Mouse (Mus musculus) CH12.LX (cell line): ENCODE results near the gene Hhex. TPM values are rescaled to one million over a fixed set of nuclear protein-coding genes. Genes with fewer than 3 reads are reported as not detected.

ENCODE experiments used
- DNase-seq: peaks from one replicate; pipeline ENCODE4 v3.0.0-alpha.2; 2013; ENCODE audit errors: extremely low read depth
- H3K27ac ChIP-seq: 2 replicates; pipeline ENCODE4 v1.5.1; 2012; ENCODE audit warnings: low read depth, mild to moderate bottlenecking, control low read depth, moderate library complexity; ENCODE audit not compliant: insufficient read depth
- H3K27me3 ChIP-seq: replicated peaks from 2 replicates; pipeline ENCODE3; 2012; ENCODE audit warnings: inconsistent platforms
- H3K36me3 ChIP-seq, 2 experiments: replicated peaks in 1 of 2; 2 replicates each; pipeline versions ENCODE3 to v1.6.1; 2012; ENCODE audit warnings: inconsistent platforms in 1 of 2, low read length in 1 of 2, mild to moderate bottlenecking in 1 of 2, mixed read lengths in 1 of 2, moderate library complexity in 1 of 2; ENCODE audit not compliant: control insufficient read depth in 1 of 2, insufficient read depth in 1 of 2
- H3K4me1 ChIP-seq, 2 experiments: 2 replicates each; pipeline ENCODE4 v1.6.1; 2012; ENCODE audit warnings: inconsistent platforms in 1 of 2, moderate library complexity in 1 of 2; ENCODE audit not compliant: insufficient read depth in 2 of 2, control insufficient read depth in 1 of 2
- H3K4me2 ChIP-seq: 2 replicates; pipeline ENCODE4 v1.6.1; 2012; ENCODE audit warnings: low read depth, mild to moderate bottlenecking, control low read depth; ENCODE audit not compliant: poor library complexity, insufficient read depth, severe bottlenecking
- H3K4me3 ChIP-seq, 3 experiments: fragments of 150-350 bp in 1 of 3; sonication (generic) in 1 of 3; replicated peaks in 1 of 3; 2 replicates each; pipeline versions ENCODE3 to v1.5.1; 2011 to 2012; ENCODE audit warnings: low read depth in 2 of 3, low read length in 2 of 3, mild to moderate bottlenecking in 2 of 3, moderate library complexity in 2 of 3, control low read depth in 1 of 3, improper control_type of control experiment in 1 of 3, inconsistent platforms in 1 of 3, mixed read lengths in 1 of 3; ENCODE audit not compliant: poor library complexity in 1 of 3
- H3K79me2 ChIP-seq: replicated peaks from 2 replicates; pipeline ENCODE4 v1.6.1; 2012; ENCODE audit warnings: mild to moderate bottlenecking, moderate library complexity; ENCODE audit not compliant: control insufficient read depth, poor library complexity, insufficient read depth, severe bottlenecking; ENCODE audit errors: extremely low read depth
- H3K9ac ChIP-seq: 2 replicates; pipeline ENCODE4 v1.6.1; 2012; ENCODE audit warnings: low read depth, mild to moderate bottlenecking, control low read depth, moderate library complexity; ENCODE audit not compliant: insufficient read depth
- H3K9me3 ChIP-seq: replicated peaks from 2 replicates; pipeline ENCODE3; 2012; ENCODE audit warnings: low read length, inconsistent platforms, mixed read lengths
- BHLHE40 ChIP-seq: IDR thresholded peaks from 2 replicates; pipeline ENCODE4 v1.6.1; 2011; ENCODE audit warnings: mild to moderate bottlenecking, low read depth, low read length, improper control_type of control experiment
- CHD2 ChIP-seq: IDR thresholded peaks from 2 replicates; pipeline ENCODE4 v1.6.1; 2011; ENCODE audit warnings: low read length, improper control_type of control experiment
- E2F4 ChIP-seq: IDR thresholded peaks from 2 replicates; pipeline ENCODE4 v1.6.1; 2011; ENCODE audit warnings: low read depth, low read length, improper control_type of control experiment; ENCODE audit not compliant: insufficient replicate concordance
- ELF1 ChIP-seq: IDR thresholded peaks from 2 replicates; pipeline ENCODE4 v1.6.1; 2014; ENCODE audit warnings: low read depth, mild to moderate bottlenecking, inconsistent platforms, low read length, improper control_type of control experiment
- EP300 ChIP-seq: IDR thresholded peaks from 2 replicates; pipeline ENCODE4 v1.6.1; 2011; ENCODE audit warnings: low read length, improper control_type of control experiment
- GABPA ChIP-seq: IDR thresholded peaks from 2 replicates; pipeline ENCODE4 v1.6.1; 2012; ENCODE audit warnings: low read depth, low read length, improper control_type of control experiment, inconsistent platforms; ENCODE audit not compliant: insufficient replicate concordance
- HCFC1 ChIP-seq: IDR thresholded peaks from 2 replicates; pipeline ENCODE4 v1.6.1; 2012; ENCODE audit warnings: low read depth, mild to moderate bottlenecking, inconsistent platforms, low read length, improper control_type of control experiment
- JUND ChIP-seq: conservative IDR thresholded peaks from 2 replicates; pipeline ENCODE4 v1.6.1; 2011; ENCODE audit warnings: low read depth, low read length, improper control_type of control experiment
- MAX ChIP-seq: IDR thresholded peaks from 2 replicates; pipeline ENCODE4 v1.6.1; 2011; ENCODE audit warnings: low read length, improper control_type of control experiment
- MXI1 ChIP-seq: IDR thresholded peaks from 2 replicates; pipeline ENCODE4 v1.6.1; 2011; ENCODE audit warnings: mild to moderate bottlenecking, low read depth, low read length, improper control_type of control experiment
- MYC ChIP-seq: IDR thresholded peaks from 2 replicates; pipeline ENCODE4 v1.6.1; 2011; ENCODE audit warnings: low read depth, mild to moderate bottlenecking, improper control_type of control experiment, low read length
- NELFE ChIP-seq: IDR thresholded peaks from 2 replicates; pipeline ENCODE4 v1.6.1; 2011; ENCODE audit warnings: low read depth, low read length, improper control_type of control experiment
- NRF1 ChIP-seq: IDR thresholded peaks from 2 replicates; pipeline ENCODE4 v1.6.1; 2014; ENCODE audit warnings: low read depth, mild to moderate bottlenecking, inconsistent platforms, low read length, improper control_type of control experiment, moderate library complexity
- PAX5 ChIP-seq: IDR thresholded peaks from 2 replicates; pipeline ENCODE4 v1.6.1; 2012; ENCODE audit warnings: low read length, inconsistent platforms, mixed read lengths
- POLR2A ChIP-seq: IDR thresholded peaks from 2 replicates; pipeline ENCODE4 v1.6.1; 2011; ENCODE audit warnings: low read depth, mild to moderate bottlenecking, improper control_type of control experiment, low read length
- POLR2AphosphoS2 ChIP-seq: IDR thresholded peaks from 2 replicates; pipeline ENCODE4 v1.6.1; 2011; ENCODE audit warnings: low read depth, low read length, improper control_type of control experiment
- RAD21 ChIP-seq: IDR thresholded peaks from 2 replicates; pipeline ENCODE4 v1.6.1; 2011; ENCODE audit warnings: low read depth, mild to moderate bottlenecking, low read length, improper control_type of control experiment, moderate library complexity
- RCOR1 ChIP-seq: conservative IDR thresholded peaks from 2 replicates; pipeline ENCODE4 v1.6.1; 2012; ENCODE audit warnings: low read depth, mild to moderate bottlenecking, inconsistent platforms, low read length, improper control_type of control experiment
- SIN3A ChIP-seq: IDR thresholded peaks from 2 replicates; pipeline ENCODE4 v1.6.1; 2012; ENCODE audit warnings: low read length, improper control_type of control experiment, inconsistent platforms
- TBP ChIP-seq: conservative IDR thresholded peaks from 2 replicates; pipeline ENCODE4 v1.6.1; 2011; ENCODE audit warnings: low read depth, low read length, improper control_type of control experiment
- UBTF ChIP-seq: IDR thresholded peaks from 2 replicates; pipeline ENCODE4 v1.6.1; 2012; ENCODE audit warnings: low read depth, mild to moderate bottlenecking, inconsistent platforms, low read length, improper control_type of control experiment, moderate library complexity
- USF1 ChIP-seq: IDR thresholded peaks from 2 replicates; pipeline ENCODE4 v1.6.1; 2014; ENCODE audit warnings: low read depth, mild to moderate bottlenecking, inconsistent platforms, low read length, improper control_type of control experiment
- USF2 ChIP-seq: conservative IDR thresholded peaks from 2 replicates; pipeline ENCODE4 v1.6.1; 2011; ENCODE audit warnings: low read depth, low read length, improper control_type of control experiment
- ZC3H11A ChIP-seq: IDR thresholded peaks from 2 replicates; pipeline ENCODE4 v1.6.1; 2012; ENCODE audit warnings: low read depth, mild to moderate bottlenecking, inconsistent platforms, low read length, improper control_type of control experiment
- ZKSCAN1 ChIP-seq: IDR thresholded peaks from 2 replicates; pipeline ENCODE4 v1.6.1; 2012; ENCODE audit warnings: low read depth, inconsistent platforms, low read length, improper control_type of control experiment, borderline replicate concordance
- ZMIZ1 ChIP-seq: IDR thresholded peaks from 2 replicates; pipeline ENCODE4 v1.6.1; 2012; ENCODE audit warnings: low read depth, mild to moderate bottlenecking, inconsistent platforms, low read length, improper control_type of control experiment
- dilution Hi-C: fragments of 300-500 bp; cut with MboI; formaldehyde crosslinking; loops from 2 replicates; pipeline ENCODE4 v1.14.3; 2020; ENCODE audit warnings: low sequenced_read_pairs; ENCODE audit not compliant: extremely low pct_unique_long_range_greater_than_20kb, extremely low pct_ligation_motif_present
- in situ Hi-C: fragments of 300-500 bp; cut with MboI; formaldehyde crosslinking; loops from 3 replicates; pipeline ENCODE4 v1.14.3; 2019; ENCODE audit warnings: low sequenced_read_pairs, low pct_ligation_motif_present, low pct_unique_long_range_greater_than_20kb, mixed read lengths
- polyA plus RNA-seq: library from polyadenylated mRNA; unstranded; fragments of >175 nt; gene quantifications from 2 replicates; pipeline ENCODE4 v1.2.1, GENCODE M21; 2012; ENCODE audit warnings: low read depth; ENCODE audit not compliant: insufficient read length
- total RNA-seq, 2 experiments: library from RNA; depleted of rRNA; stranded (reverse); fragments of 300-350 nt in 1 of 2; fragments of >200 nt in 1 of 2; gene quantifications; 2 replicates each; pipeline ENCODE4 v1.2.3; 2012 to 2014

The Hhex gene
- total and polyA plus RNA-seq, 3 experiments, result 7.3 to 42.0 (median 9.1) TPM

- Histone ChIP-seq H3K27ac (no peak overlapping the region), H3K27me3 (no peaks in the 10 kb centered on the region), H3K9ac (no peak overlapping the region), H3K4me3 (no peak overlapping the region), H3K9me3 (no peaks in the 10 kb centered on the region), H3K4me1 (peaks cover 14 to 56% of the 10 kb centered on the region in 2 experiments)
- peak; percentile 48 for DNase-seq
- dilution Hi-C loops, result no loop called here
- TF ChIP-seq POLR2AphosphoS2 (no peak), PAX5 (no peak), RAD21 (no peak), ZKSCAN1 (no peak), RCOR1 (no peak), HCFC1 (no peak), UBTF (no peak), MYC (no peak), SIN3A (no peak), USF1 (no peak), POLR2A (no peak), NELFE (no peak), ZC3H11A (no peak), MXI1 (no peak), JUND (no peak), ELF1 (no peak), E2F4 (no peak), GABPA (no peak), EP300 (no peak)
- TF ChIP-seq, all 38 proteins: peak for 0
- Histone ChIP-seq H3K36me3 (no peaks in the 10 kb centered on the region), H3K4me2 (no peak overlapping the region), H3K79me2 (no peaks in the 10 kb centered on the region)
- in situ Hi-C loops, result no loop called here
Observed at GRCm38 (mm10) chr19:37472589-37472988, 38.0 kb downstream of the Hhex start.

- in situ Hi-C loops, result no loop called here
- peaks cover 10 to 11% of the 10 kb centered on the region in 2 experiments for H3K4me1 ChIP-seq
Observed at GRCm38 (mm10) chr19:37481704-37482103, 47.1 kb downstream of the Hhex start.

More at GRCm38 (mm10) chr19:37481704-37482103, 47.1 kb downstream of the Hhex start:
- no peak overlapping the region for H3K4me2 ChIP-seq
- H3K9ac ChIP-seq, result no peak overlapping the region
- H3K36me3 ChIP-seq, result no peaks in the 10 kb centered on the region
- no peak overlapping the region for H3K4me3 ChIP-seq
- H3K27me3 ChIP-seq, result no peaks in the 10 kb centered on the region
- no peak for TF ChIP-seq BHLHE40
- TF ChIP-seq E2F4, result no peak
- no peak for TF ChIP-seq GABPA
- TF ChIP-seq CHD2, result no peak
- no peak for TF ChIP-seq POLR2A
- no peak for TF ChIP-seq MAX
- no peak for TF ChIP-seq RAD21
- no peak for TF ChIP-seq NELFE
- no peak for TF ChIP-seq POLR2AphosphoS2
- no peak for TF ChIP-seq TBP
- no peak for TF ChIP-seq USF2
- TF ChIP-seq NRF1, result no peak
- TF ChIP-seq ZMIZ1, result no peak
- no peak for TF ChIP-seq SIN3A
- TF ChIP-seq USF1, result no peak
- no peak for TF ChIP-seq JUND
- dilution Hi-C loops, result no loop called here
- no peaks in the 10 kb centered on the region for H3K79me2 ChIP-seq
- no peak for DNase-seq
- no peak overlapping the region for H3K27ac ChIP-seq
- peaks cover 6% of the 10 kb centered on the region for H3K9me3 ChIP-seq
